Mouse (Mus musculus) hindbrain, embryonic 12.5 days (tissue): ENCODE results near the gene Nckipsd. TPM values are rescaled to one million over a fixed set of nuclear protein-coding genes. Genes with fewer than 3 reads are reported as not detected.

Experiments
- ATAC-seq: fragments of 200-750 bp; cut with Nextera tagmentation; 2 replicates; pipeline ENCODE4 v1.8.0; 2017; ENCODE audit warnings: moderate TSS enrichment; ENCODE audit not compliant: low FRiP score
- H3K27ac ChIP-seq: fragments of 300-500 bp; sonication (generic); 2 replicates; pipeline ENCODE4 v1.5.1; 2016; ENCODE audit warnings: mild to moderate bottlenecking
- H3K27me3 ChIP-seq: fragments of 300-500 bp; sonication (generic); 2 replicates; pipeline ENCODE4 v1.6.1; 2016; ENCODE audit warnings: mild to moderate bottlenecking
- H3K36me3 ChIP-seq: fragments of 300-500 bp; sonication (generic); 2 replicates; pipeline ENCODE4 v1.6.1; 2016; ENCODE audit warnings: mild to moderate bottlenecking
- H3K4me1 ChIP-seq: fragments of 300-500 bp; sonication (generic); 2 replicates; pipeline ENCODE4 v1.6.1; 2016
- H3K4me2 ChIP-seq: fragments of 300-500 bp; sonication (generic); replicated peaks from 2 replicates; pipeline ENCODE4 v1.6.1; 2016; ENCODE audit warnings: mild to moderate bottlenecking
- H3K4me3 ChIP-seq: fragments of 300-500 bp; sonication (generic); 2 replicates; pipeline ENCODE4 v1.5.1; 2016; ENCODE audit warnings: mild to moderate bottlenecking
- H3K9ac ChIP-seq: fragments of 300-500 bp; sonication (generic); 2 replicates; pipeline ENCODE4 v1.6.1; 2016; ENCODE audit warnings: mild to moderate bottlenecking, moderate library complexity
- H3K9me3 ChIP-seq: fragments of 300-500 bp; sonication (generic); replicated peaks from 2 replicates; pipeline ENCODE4 v1.6.1; 2016; ENCODE audit warnings: mild to moderate bottlenecking
- WGBS: fragments of 180-500 bp; shearing (Covaris S2); methylation state at CpG from one replicate; pipeline ENCODE4 v1.1.7; 2016; 5-methylcytosine and 5-hydroxymethylcytosine counted together
- polyA plus RNA-seq: library from polyadenylated mRNA; unstranded; fragments of >200 nt; fragmentation: Nextera tagmentation; extraction: Ambion mirVana; gene quantifications from 2 replicates; pipeline ENCODE4 v1.2.1, GENCODE M21; 2016

Gene Nckipsd
- polyA plus RNA-seq: 20.2 and 23.3 TPM in 2 replicates

DNA sequence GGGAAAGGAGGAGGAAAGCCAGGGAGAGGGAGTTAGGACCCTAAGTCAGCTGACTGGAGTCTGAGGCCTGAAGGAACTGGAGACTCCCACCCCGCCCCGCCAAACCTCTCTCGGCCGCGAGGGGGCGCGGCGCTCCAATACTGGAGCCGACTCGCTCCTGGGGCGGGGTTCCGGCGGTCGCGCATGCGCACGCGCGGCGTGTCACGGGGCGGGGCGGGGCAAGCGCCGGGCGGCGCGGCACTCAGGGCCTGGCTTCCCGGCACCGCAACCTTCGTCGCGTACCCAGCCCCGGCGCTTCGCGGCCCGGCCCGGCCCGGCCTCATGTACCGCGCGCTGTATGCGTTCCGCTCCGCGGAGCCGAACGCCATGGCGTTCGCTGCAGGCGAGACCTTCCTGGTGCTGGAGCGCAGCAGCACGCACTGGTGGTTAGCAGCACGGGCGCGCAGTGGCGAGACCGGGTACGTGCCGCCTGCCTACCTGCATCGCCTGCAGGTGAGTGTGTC is at the start of gene Nckipsd:
Nckipsd (plus strand) TSS at position 206 of the 503 bp plus-strand sequence.
- peak; percentile 84 for ATAC-seq
- Histone ChIP-seq H3K9me3 (no peaks in the 10 kb centered on the region), H3K9ac (peak within 1 kb of the TSS; percentile 86), H3K27me3 (no peaks in the 10 kb centered on the region), H3K4me1 (peaks cover 11% of the 10 kb centered on the region), H3K27ac (peak within 1 kb of the TSS; percentile 60), H3K4me2 (peak within 1 kb of the TSS; percentile 74), H3K4me3 (peak within 1 kb of the TSS; percentile 78), H3K36me3 (peaks cover 60% of the 10 kb centered on the region)
- under 1% methylated on average over 54 of the region's 62 CpGs for WGBS

DNA sequence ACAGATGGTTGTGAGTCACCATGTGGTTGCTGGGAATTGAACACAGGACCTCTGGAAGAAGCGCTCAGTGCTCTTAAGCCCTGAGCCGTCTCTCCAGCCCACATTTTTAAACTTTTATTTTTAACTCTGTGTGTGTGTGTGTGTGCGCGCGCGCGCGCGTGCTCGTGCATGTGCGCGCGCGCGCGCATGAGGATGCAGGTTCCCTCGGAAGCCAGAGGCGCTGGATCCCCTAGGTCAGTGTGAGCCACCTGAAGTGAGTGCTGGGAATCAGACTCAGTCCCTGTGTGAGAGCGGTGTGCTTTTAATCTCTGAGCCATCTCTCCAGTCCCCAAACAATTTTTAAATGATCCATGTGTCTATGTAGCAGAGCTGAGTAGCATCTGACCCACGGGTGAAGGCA is 49.0 kb upstream of the Nckipsd start:
- no peak overlapping the region for H3K9ac ChIP-seq
- WGBS: 96% methylated on average over 20 of the region's 20 CpGs
- H3K27ac ChIP-seq: no peak overlapping the region
- H3K4me3 ChIP-seq: no peak overlapping the region
- H3K4me2 ChIP-seq: no peak overlapping the region
- no peak for ATAC-seq
- no peaks in the 10 kb centered on the region for H3K36me3 ChIP-seq
- H3K4me1 ChIP-seq: no peaks in the 10 kb centered on the region
- H3K27me3 ChIP-seq: no peaks in the 10 kb centered on the region
- H3K9me3 ChIP-seq: no peaks in the 10 kb centered on the region

GRCm38 (mm10) chr9:108759805-108760204 is 48.4 kb upstream of the Nckipsd start:
- Histone ChIP-seq H3K9ac (no peak overlapping the region), H3K4me2 (no peak overlapping the region), H3K9me3 (no peaks in the 10 kb centered on the region), H3K4me3 (no peak overlapping the region), H3K4me1 (no peaks in the 10 kb centered on the region), H3K36me3 (no peaks in the 10 kb centered on the region), H3K27ac (no peak overlapping the region), H3K27me3 (no peaks in the 10 kb centered on the region)
- ATAC-seq: no peak
- 53% methylated on average over 2 of the region's 2 CpGs for WGBS

- Histone ChIP-seq H3K4me1 (no peaks in the 10 kb centered on the region), H3K4me2 (no peak overlapping the region)
Measured at GRCm38 (mm10) chr9:108761561-108761960, 46.6 kb upstream of the Nckipsd start.

GRCm38 (mm10) chr9:108764971-108765370 is 43.2 kb upstream of the Nckipsd start:
- Histone ChIP-seq H3K27ac (no peak overlapping the region), H3K9ac (no peak overlapping the region), H3K36me3 (no peaks in the 10 kb centered on the region), H3K4me3 (no peak overlapping the region), H3K27me3 (no peaks in the 10 kb centered on the region), H3K4me2 (no peak overlapping the region), H3K9me3 (no peaks in the 10 kb centered on the region), H3K4me1 (no peaks in the 10 kb centered on the region)
- ATAC-seq: no peak
- 75% methylated on average over 10 of the region's 10 CpGs for WGBS

More at GRCm38 (mm10) chr9:108761561-108761960, 46.6 kb upstream of the Nckipsd start:
- Histone ChIP-seq H3K36me3 (no peaks in the 10 kb centered on the region), H3K27me3 (no peaks in the 10 kb centered on the region), H3K27ac (no peak overlapping the region), H3K4me3 (no peak overlapping the region), H3K9me3 (no peaks in the 10 kb centered on the region), H3K9ac (no peak overlapping the region)
- ATAC-seq: no peak

- Histone ChIP-seq H3K27me3 (no peaks in the 10 kb centered on the region), H3K4me3 (no peak overlapping the region), H3K27ac (no peak overlapping the region), H3K36me3 (no peaks in the 10 kb centered on the region), H3K9ac (no peak overlapping the region), H3K4me2 (no peak overlapping the region), H3K9me3 (no peaks in the 10 kb centered on the region), H3K4me1 (no peaks in the 10 kb centered on the region)
- no peak for ATAC-seq
- WGBS: 89% methylated on average over 4 of the region's 4 CpGs
Measured at GRCm38 (mm10) chr9:108776614-108777013, 31.6 kb upstream of the Nckipsd start.

GRCm38 (mm10) chr9:108777276-108777675 is 30.9 kb upstream of the Nckipsd start:
- H3K9me3 ChIP-seq: no peaks in the 10 kb centered on the region
- no peak for ATAC-seq
- no peak overlapping the region for H3K9ac ChIP-seq
- WGBS: 81% methylated on average over 4 of the region's 4 CpGs
- H3K27ac ChIP-seq: no peak overlapping the region
- no peaks in the 10 kb centered on the region for H3K27me3 ChIP-seq
- H3K4me2 ChIP-seq: no peak overlapping the region
- H3K4me3 ChIP-seq: no peak overlapping the region
- H3K4me1 ChIP-seq: 0 out of 2 replicates have a peak, but pooled peaks cover 4% of the 10 kb centered on the region
- no peaks in the 10 kb centered on the region for H3K36me3 ChIP-seq

GRCm38 (mm10) chr9:108780959-108781358 is 27.2 kb upstream of the Nckipsd start:
- Histone ChIP-seq H3K4me3 (no peak overlapping the region), H3K27me3 (no peaks in the 10 kb centered on the region), H3K4me2 (no peak overlapping the region), H3K4me1 (peaks cover 21% of the 10 kb centered on the region), H3K9ac (no peak overlapping the region), H3K36me3 (no peaks in the 10 kb centered on the region), H3K9me3 (no peaks in the 10 kb centered on the region), H3K27ac (no peak overlapping the region)
- WGBS: 68% methylated on average over 5 of the region's 5 CpGs
- ATAC-seq: no peak

GRCm38 (mm10) chr9:108781891-108782290 is 26.3 kb upstream of the Nckipsd start:
- no peaks in the 10 kb centered on the region for H3K9me3 ChIP-seq
- no peaks in the 10 kb centered on the region for H3K36me3 ChIP-seq
- 51% methylated on average over 4 of the region's 4 CpGs for WGBS
- no peak overlapping the region for H3K4me3 ChIP-seq
- no peak for ATAC-seq
- no peak overlapping the region for H3K4me2 ChIP-seq
- peaks cover 30% of the 10 kb centered on the region for H3K4me1 ChIP-seq
- H3K27me3 ChIP-seq: no peaks in the 10 kb centered on the region
- H3K27ac ChIP-seq: no peak overlapping the region
- no peak overlapping the region for H3K9ac ChIP-seq

GRCm38 (mm10) chr9:108782836-108783547 is 25.2 kb upstream of the Nckipsd start:
- Histone ChIP-seq H3K4me1 (peaks cover 40% of the 10 kb centered on the region), H3K27ac (peak overlapping the region; percentile 98), H3K9ac (peak overlapping the region; percentile 95), H3K4me2 (peak overlapping the region; percentile 77), H3K4me3 (peak overlapping the region; percentile 87), H3K36me3 (no peaks in the 10 kb centered on the region), H3K9me3 (no peaks in the 10 kb centered on the region), H3K27me3 (no peaks in the 10 kb centered on the region)
- ATAC-seq: peak; percentile 18; the same call in 1 of the 2 replicates
- WGBS: 12% methylated on average over 9 of the region's 9 CpGs

- ATAC-seq: peak; percentile 98
- H3K27ac ChIP-seq: peak within 1 kb of the TSS; percentile 98
- no peaks in the 10 kb centered on the region for H3K27me3 ChIP-seq
- peak within 1 kb of the TSS; percentile 95 for H3K9ac ChIP-seq
- H3K4me3 ChIP-seq: peak within 1 kb of the TSS; percentile 87
- under 1% methylated on average over 56 of the region's 56 CpGs for WGBS
- H3K4me2 ChIP-seq: peak within 1 kb of the TSS; percentile 77
- H3K9me3 ChIP-seq: no peaks in the 10 kb centered on the region
- peaks cover 48% of the 10 kb centered on the region for H3K4me1 ChIP-seq
- no peaks in the 10 kb centered on the region; the same call in 1 of the 2 replicates for H3K36me3 ChIP-seq
Measured at GRCm38 (mm10) chr9:108783548-108784463, 24.4 kb upstream of the Nckipsd start, which contains the start of gene Ip6k2. Gene Ip6k2 (plus strand): TSS chr9:108783796.

GRCm38 (mm10) chr9:108785416-108785815 is 22.8 kb upstream of the Nckipsd start:
- Histone ChIP-seq H3K4me3 (peak overlapping the region; percentile 87), H3K27ac (peak overlapping the region; percentile 98)
- ATAC-seq: no peak

More at GRCm38 (mm10) chr9:108785416-108785815, 22.8 kb upstream of the Nckipsd start:
- Histone ChIP-seq H3K9me3 (no peaks in the 10 kb centered on the region), H3K4me2 (peak overlapping the region; percentile 77), H3K36me3 (no peaks in the 10 kb centered on the region; the same call in 1 of the 2 replicates), H3K9ac (peak overlapping the region; percentile 95), H3K27me3 (no peaks in the 10 kb centered on the region), H3K4me1 (peaks cover 64% of the 10 kb centered on the region)
